Mouse (Mus musculus): ENCODE results near the gene Tmem120b.

DNA sequence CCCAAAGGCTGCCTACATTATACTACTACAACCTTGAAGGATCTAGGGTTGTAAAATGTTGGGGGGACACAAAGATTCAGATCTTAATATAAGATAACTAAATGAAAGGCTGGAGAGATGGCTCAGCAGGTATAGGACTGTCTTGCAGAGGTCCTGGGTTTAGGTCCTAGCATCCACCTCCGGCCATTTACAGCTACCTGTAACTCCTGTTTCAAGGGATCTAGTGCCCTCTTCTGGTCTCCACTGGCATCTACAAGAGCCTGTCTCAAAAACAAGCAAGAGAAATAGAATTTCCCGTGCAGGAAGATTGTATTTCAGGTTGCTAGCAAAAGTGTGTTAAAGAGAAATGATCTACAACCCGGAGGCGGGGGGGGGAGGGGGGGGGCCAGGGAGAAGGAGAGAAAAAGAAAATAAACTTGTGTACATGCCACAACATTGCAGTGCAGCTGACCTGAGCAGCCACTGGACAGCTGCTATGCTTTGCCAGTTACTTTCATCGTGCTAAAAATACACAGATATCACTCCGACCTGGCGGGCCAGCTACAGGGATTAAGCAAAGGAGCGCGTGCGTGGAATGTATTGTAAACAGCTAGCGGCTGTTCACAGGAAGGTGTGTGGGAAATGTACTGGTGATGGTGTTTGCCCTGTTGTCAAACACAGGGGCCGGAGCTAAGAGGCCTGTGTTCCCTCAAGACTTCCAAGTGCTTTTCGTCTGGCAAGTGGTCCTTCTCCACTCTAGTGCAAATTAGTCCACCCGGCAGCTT lies 8.3 kb upstream of the Tmem120b start:
- peak; percentile 58 to 78 for TF ChIP-seq CTCF (conservative IDR thresholded peaks at IDR 0.05 in 1 of 2, IDR thresholded peaks at IDR 0.05 in 1 of 2; ENCODE audit: low read depth in 2 of 2, low read length in 2 of 2)
- TF ChIP-seq SMC3 (IDR thresholded peaks at IDR 0.05; ENCODE audit: low read depth, low read length) = peak; percentile 67
- TF ChIP-seq EP300 (IDR thresholded peaks at IDR 0.05; ENCODE audit: low read length) = no peak
- TF ChIP-seq E2F4 (IDR thresholded peaks at IDR 0.05; ENCODE audit: insufficient replicate concordance, low read depth, low read length) = no peak
- no peak for TF ChIP-seq POLR2A (IDR thresholded peaks at IDR 0.05; ENCODE audit: low read depth, low read length)
- no peak for TF ChIP-seq IRF4 (IDR thresholded peaks at IDR 0.05; ENCODE audit: low read depth, low read length)
- no peak for TF ChIP-seq HCFC1 (IDR thresholded peaks at IDR 0.05; ENCODE audit: low read depth, low read length)
- TF ChIP-seq ZMIZ1 (IDR thresholded peaks at IDR 0.05; ENCODE audit: low read depth, low read length) = no peak
- no peak for TF ChIP-seq MAFK (IDR thresholded peaks at IDR 0.05; ENCODE audit: insufficient replicate concordance, low read length)
- TF ChIP-seq ELF1 (IDR thresholded peaks at IDR 0.05; ENCODE audit: low read depth, low read length) = no peak
- TF ChIP-seq MYC (IDR thresholded peaks at IDR 0.05; ENCODE audit: low read depth, low read length) = 0 out of 2 replicates have a peak, but pooled peaks have one; percentile 26

All from CH12.LX (cell line).